Mouse (Mus musculus): ENCODE results near the gene Cx3cr1.

- TF ChIP-seq CTCF (IDR thresholded peaks at IDR 0.05; ENCODE audit: borderline replicate concordance, extremely low read depth, insufficient read depth, insufficient read length) (no peak), POLR2A (IDR thresholded peaks at IDR 0.05; ENCODE audit: borderline replicate concordance, extremely low read depth, insufficient read depth, insufficient read length, poor library complexity, severe bottlenecking) (no peak)
These were observed 1.6 kb upstream of the Cx3cr1 start for GRCm38 (mm10) chr9:120071251-120071650.

All from brain, embryonic 14.5 days (tissue).